Mouse (Mus musculus) urinary bladder, postnatal 10 days (tissue): ENCODE data around the gene Tmem52.
"Not testable (repeated sequence)": the region's sequence is repeated elsewhere in the genome, so short reads cannot be mapped to it uniquely, and the experiment has no call there.

ENCODE experiments used
- DNase-seq: peaks from one replicate; pipeline ENCODE4 v3.0.0; 2022; ENCODE audit warnings: low spot score

Tmem52 gene

GRCm38 (mm10) chr4:155468952-155469351 lies at the start of gene Tmem52:
Gene Tmem52 (plus strand): TSS chr4:155469114.
- DNase-seq: no peak

- no peak for DNase-seq
Observed at GRCm38 (mm10) chr4:155420137-155420536, 48.8 kb upstream of the Tmem52 start.

GRCm38 (mm10) chr4:155421412-155422370 lies 47.2 kb upstream of the Tmem52 start:
- not testable (repeated sequence) for DNase-seq

GRCm38 (mm10) chr4:155423988-155424387 lies 44.9 kb upstream of the Tmem52 start:
- no peak for DNase-seq

- DNase-seq: no peak
Observed at GRCm38 (mm10) chr4:155426272-155426671, 42.6 kb upstream of the Tmem52 start.

GRCm38 (mm10) chr4:155428442-155428841 lies 40.5 kb upstream of the Tmem52 start:
- DNase-seq: no peak

GRCm38 (mm10) chr4:155429202-155429601 lies 39.7 kb upstream of the Tmem52 start:
- DNase-seq: no peak

GRCm38 (mm10) chr4:155432358-155432757 lies 36.6 kb upstream of the Tmem52 start:
- DNase-seq: no peak

GRCm38 (mm10) chr4:155433993-155434392 lies 34.9 kb upstream of the Tmem52 start:
- no peak for DNase-seq

GRCm38 (mm10) chr4:155442808-155443207 lies 26.1 kb upstream of the Tmem52 start:
- no peak for DNase-seq

- DNase-seq: no peak
Observed at GRCm38 (mm10) chr4:155451597-155451996, 17.3 kb upstream of the Tmem52 start.

GRCm38 (mm10) chr4:155458575-155458974 lies 10.3 kb upstream of the Tmem52 start:
- DNase-seq: no peak

- DNase-seq: no peak
Observed at GRCm38 (mm10) chr4:155463050-155463449, 5.9 kb upstream of the Tmem52 start.

GRCm38 (mm10) chr4:155463611-155464010 lies 5.3 kb upstream of the Tmem52 start:
- DNase-seq: no peak

GRCm38 (mm10) chr4:155464061-155464460 lies 4.9 kb upstream of the Tmem52 start:
- no peak for DNase-seq

- DNase-seq: no peak
Observed at GRCm38 (mm10) chr4:155465607-155466006, 3.3 kb upstream of the Tmem52 start.

- no peak for DNase-seq
Observed at GRCm38 (mm10) chr4:155466080-155466479, 2.8 kb upstream of the Tmem52 start.

- DNase-seq: no peak
Observed at GRCm38 (mm10) chr4:155467237-155468010, 1.5 kb upstream of the Tmem52 start.

GRCm38 (mm10) chr4:155469590-155470262 lies 812 bp downstream of the Tmem52 start:
- DNase-seq: no peak

GRCm38 (mm10) chr4:155470263-155470953 lies 1.5 kb downstream of the Tmem52 start:
- DNase-seq: no peak

- DNase-seq: no peak
Observed at GRCm38 (mm10) chr4:155470997-155471396, 2.1 kb downstream of the Tmem52 start.

GRCm38 (mm10) chr4:155471406-155471805 lies 2.5 kb downstream of the Tmem52 start:
- DNase-seq: no peak
